Mouse (Mus musculus) stomach, postnatal 0 days (tissue): Measurements from ENCODE around the gene Lbx1. TPM values are rescaled to one million over a fixed set of nuclear protein-coding genes. Genes with fewer than 3 reads are reported as not detected.

Source experiments
- ATAC-seq: fragments of 200-750 bp; cut with Nextera tagmentation; 2 replicates; pipeline ENCODE4 v1.8.0; 2017; ENCODE audit not compliant: low FRiP score, low TSS enrichment
- DNase-seq: peaks from one replicate; pipeline ENCODE4 v3.0.0-alpha.2; 2016; ENCODE audit warnings: low spot score
- H3K27ac ChIP-seq: fragments of 300-500 bp; sonication (generic); replicated peaks from 2 replicates; pipeline ENCODE4 v1.5.1; 2014; ENCODE audit warnings: mild to moderate bottlenecking, control low read depth
- H3K27me3 ChIP-seq: fragments of 300-500 bp; sonication (generic); 2 replicates; pipeline ENCODE4 v1.6.1; 2014; ENCODE audit warnings: low read length; ENCODE audit not compliant: control insufficient read depth, insufficient read depth
- H3K36me3 ChIP-seq: fragments of 300-500 bp; sonication (generic); 2 replicates; pipeline ENCODE4 v1.6.1; 2014; ENCODE audit warnings: low read length, mixed read lengths; ENCODE audit not compliant: control insufficient read depth, insufficient read depth
- H3K4me1 ChIP-seq: fragments of 300-500 bp; sonication (generic); replicated peaks from 2 replicates; pipeline ENCODE4 v1.6.1; 2014; ENCODE audit warnings: antibody characterized with exemption; ENCODE audit not compliant: control insufficient read depth, insufficient read depth
- H3K4me2 ChIP-seq: fragments of 300-500 bp; sonication (generic); replicated peaks from 2 replicates; pipeline ENCODE4 v1.6.1; 2014; ENCODE audit warnings: low read depth, mild to moderate bottlenecking, control low read depth, moderate library complexity
- H3K4me3 ChIP-seq: fragments of 300-500 bp; sonication (generic); 2 replicates; pipeline ENCODE4 v1.5.1; 2014; ENCODE audit warnings: low read depth, low read length, control low read depth
- H3K9ac ChIP-seq: fragments of 300-500 bp; sonication (generic); 2 replicates; pipeline ENCODE4 v1.6.1; 2014; ENCODE audit warnings: mild to moderate bottlenecking, low read length, control low read depth, mixed read lengths
- H3K9me3 ChIP-seq: fragments of 300-500 bp; sonication (generic); 2 replicates; pipeline ENCODE4 v1.6.1; 2016; ENCODE audit warnings: low read length; ENCODE audit not compliant: control insufficient read depth
- CTCF ChIP-seq: IDR thresholded peaks from 2 replicates; pipeline ENCODE4 v1.5.1; 2016; ENCODE audit warnings: antibody characterized with exemption, low read depth, mild to moderate bottlenecking, moderate library complexity
- EP300 ChIP-seq: optimal IDR thresholded peaks from 2 replicates; pipeline ENCODE3; 2016; ENCODE audit warnings: antibody characterized with exemption
- WGBS: fragments of 180-500 bp; shearing (Covaris S2); extraction: QIAGEN DNeasy Blood & Tissue Kit; methylation state at CpG from one replicate; pipeline ENCODE4 v1.1.7; 2014; 5-methylcytosine and 5-hydroxymethylcytosine counted together
- polyA plus RNA-seq: library from polyadenylated mRNA; unstranded; fragments of >200 nt; fragmentation: Nextera tagmentation; extraction: Ambion mirVana; gene quantifications from 2 replicates; pipeline ENCODE4 v1.2.1, GENCODE M21; 2015

The Lbx1 gene
- polyA plus RNA-seq, 1 experiment from 2014 or later = not detected

DNA sequence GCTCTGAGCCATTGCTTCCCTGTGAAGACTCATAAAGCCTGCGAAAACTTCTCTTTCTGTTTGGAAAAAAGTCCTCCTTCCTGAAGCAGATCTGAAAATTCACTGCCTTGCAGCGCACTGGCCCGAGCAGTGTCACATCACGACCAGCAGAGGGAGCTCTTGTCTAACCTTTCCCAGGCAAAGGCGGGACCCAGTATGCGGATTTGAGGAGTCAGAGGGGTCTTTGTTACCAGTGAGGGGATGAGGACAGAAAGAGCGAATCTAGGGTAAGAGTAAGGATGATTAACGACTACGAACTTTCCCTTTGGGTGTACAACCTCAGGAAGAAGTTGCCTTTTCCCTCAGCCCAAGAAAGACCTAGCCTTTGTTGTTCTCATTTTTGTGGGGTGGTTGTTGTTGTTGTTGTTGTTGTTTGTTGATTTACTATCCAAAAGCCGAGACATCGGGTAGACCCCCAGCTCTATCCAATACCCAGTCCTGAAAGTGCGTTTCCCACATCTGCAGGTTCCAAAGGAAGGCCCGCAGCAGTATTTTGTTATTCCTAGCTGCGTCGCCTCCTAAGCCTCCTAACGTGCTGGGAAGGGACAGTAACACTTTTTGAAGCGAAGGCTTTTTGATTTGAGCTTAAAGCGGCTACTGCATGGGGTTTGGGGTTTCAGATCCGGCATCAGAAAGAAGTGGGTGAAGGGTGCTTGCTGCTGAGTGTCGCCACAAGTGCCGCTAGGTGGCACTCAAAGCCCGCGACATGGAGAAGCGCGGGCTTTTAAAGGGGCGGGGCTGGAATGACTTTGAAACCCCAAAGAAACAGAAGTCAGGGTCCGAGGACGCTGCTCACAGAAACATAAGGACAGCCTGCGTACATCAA is 14.8 kb downstream of the Lbx1 start:
- H3K4me2 ChIP-seq = peak overlapping the region; percentile 50
- H3K27ac ChIP-seq = no peak overlapping the region
- no peaks in the 10 kb centered on the region for H3K36me3 ChIP-seq
- peaks cover 24% of the 10 kb centered on the region for H3K27me3 ChIP-seq
- ATAC-seq (peak; percentile 65), DNase-seq (peak; percentile 78)
- WGBS = 1% methylated on average over 29 of the region's 29 CpGs
- 0 out of 2 replicates have a peak, but pooled peaks cover 2% of the 10 kb centered on the region for H3K4me1 ChIP-seq
- H3K9me3 ChIP-seq = no peaks in the 10 kb centered on the region
- no peak overlapping the region for H3K9ac ChIP-seq
- H3K4me3 ChIP-seq = peak overlapping the region; percentile 21
- peak; percentile 97 for TF ChIP-seq CTCF
- TF ChIP-seq EP300 = no peak

DNA sequence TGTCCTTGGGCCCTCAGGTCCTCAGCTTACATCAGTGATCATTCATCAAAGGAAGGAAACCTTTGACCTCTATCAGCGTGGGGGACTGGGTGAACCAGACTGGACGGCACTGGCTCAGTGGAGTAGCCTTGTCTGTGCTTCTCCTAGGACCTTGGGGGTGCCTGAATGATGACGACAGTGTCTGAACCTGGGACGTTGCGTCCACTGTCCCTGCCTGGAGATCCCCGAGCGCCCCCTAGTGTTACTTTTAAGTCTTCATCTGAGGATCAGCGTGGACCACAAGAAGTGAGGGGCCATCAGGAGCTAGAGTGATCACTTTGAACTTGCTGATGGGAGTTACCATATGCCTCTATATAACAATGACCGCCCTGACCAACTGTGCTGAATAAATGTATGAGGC is 19.4 kb downstream of the Lbx1 start:
- no peaks in the 10 kb centered on the region for H3K9me3 ChIP-seq
- H3K9ac ChIP-seq = no peak overlapping the region
- no peaks in the 10 kb centered on the region for H3K4me1 ChIP-seq
- 6% methylated on average over 9 of the region's 9 CpGs for WGBS
- peak; percentile 80 for TF ChIP-seq CTCF
- no peak for TF ChIP-seq EP300
- H3K36me3 ChIP-seq = no peaks in the 10 kb centered on the region
- H3K27me3 ChIP-seq = 0 out of 2 replicates have a peak, but pooled peaks cover under 1% of the 10 kb centered on the region
- no peak overlapping the region for H3K4me3 ChIP-seq
- no peak overlapping the region for H3K4me2 ChIP-seq
- no peak overlapping the region for H3K27ac ChIP-seq
- ATAC-seq (peak; percentile 51; the same call in 1 of the 2 replicates), DNase-seq (no peak)

DNA sequence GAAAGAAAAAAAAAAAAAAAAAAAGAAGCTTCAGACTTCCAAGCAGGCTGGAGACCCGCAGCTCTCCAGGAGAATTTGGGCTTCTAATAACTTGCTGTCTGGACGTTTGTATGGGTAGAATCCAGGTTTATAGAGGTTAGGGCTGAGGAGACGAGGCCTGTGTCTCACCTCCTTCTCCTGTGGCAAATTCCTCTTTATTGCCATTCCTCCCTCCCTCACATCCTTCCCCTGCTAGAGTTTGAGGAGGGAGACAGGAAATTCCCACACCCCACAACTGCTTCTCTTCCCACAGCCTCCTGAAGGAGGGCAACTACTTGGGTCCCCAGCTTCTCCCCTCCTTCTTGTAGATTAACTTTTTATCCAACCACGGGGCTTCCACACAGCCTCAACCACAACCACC is 20.2 kb downstream of the Lbx1 start:
- 55% methylated on average over 4 of the region's 4 CpGs for WGBS
- TF ChIP-seq EP300 (no peak), CTCF (no peak)
- Histone ChIP-seq H3K27ac (no peak overlapping the region), H3K4me2 (no peak overlapping the region), H3K4me3 (no peak overlapping the region), H3K9me3 (no peaks in the 10 kb centered on the region), H3K4me1 (no peaks in the 10 kb centered on the region), H3K27me3 (no peaks in the 10 kb centered on the region), H3K9ac (no peak overlapping the region), H3K36me3 (no peaks in the 10 kb centered on the region)
- DNase-seq = no peak
- ATAC-seq = no peak

DNA sequence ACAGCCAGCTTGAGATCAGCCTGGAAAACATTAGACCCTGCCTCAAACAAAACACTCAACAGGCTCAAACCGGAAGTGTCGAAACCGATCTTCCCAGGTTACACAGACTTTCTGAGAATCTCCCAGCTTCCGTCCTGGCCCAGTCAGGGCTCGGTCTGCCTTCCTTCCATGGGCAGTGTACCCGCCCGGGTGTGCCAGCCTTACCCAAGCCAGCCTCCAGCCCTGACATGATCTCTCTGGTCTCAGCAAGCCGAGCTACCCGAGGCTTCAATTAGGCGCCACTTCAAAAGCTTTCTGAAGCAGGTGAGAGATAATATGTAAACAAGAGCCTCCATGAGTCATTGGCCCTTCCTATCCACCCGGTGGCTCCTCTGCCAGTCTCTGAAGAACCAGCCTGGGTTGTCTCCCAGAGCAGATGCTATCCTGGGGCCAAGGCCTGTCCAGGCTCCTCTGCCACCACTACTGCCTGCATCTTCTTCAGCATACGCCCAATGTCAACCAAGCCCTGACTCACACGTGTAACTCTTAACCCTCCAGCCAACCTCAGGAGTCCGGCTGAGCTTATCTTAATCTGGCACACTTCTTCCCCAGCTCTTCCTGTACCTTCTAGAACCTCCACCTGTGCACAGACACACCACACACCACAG is 25.7 kb downstream of the Lbx1 start:
- H3K4me3 ChIP-seq = no peak overlapping the region
- H3K9ac ChIP-seq = no peak overlapping the region
- no peaks in the 10 kb centered on the region for H3K4me1 ChIP-seq
- DNase-seq (no peak), ATAC-seq (peak; percentile 36)
- H3K27me3 ChIP-seq = no peaks in the 10 kb centered on the region
- WGBS = 48% methylated on average over 14 of the region's 14 CpGs
- TF ChIP-seq EP300 (no peak), CTCF (no peak)
- no peak overlapping the region for H3K4me2 ChIP-seq
- H3K36me3 ChIP-seq = no peaks in the 10 kb centered on the region
- H3K27ac ChIP-seq = no peak overlapping the region; the same call in 1 of the 2 replicates
- no peaks in the 10 kb centered on the region for H3K9me3 ChIP-seq

DNA sequence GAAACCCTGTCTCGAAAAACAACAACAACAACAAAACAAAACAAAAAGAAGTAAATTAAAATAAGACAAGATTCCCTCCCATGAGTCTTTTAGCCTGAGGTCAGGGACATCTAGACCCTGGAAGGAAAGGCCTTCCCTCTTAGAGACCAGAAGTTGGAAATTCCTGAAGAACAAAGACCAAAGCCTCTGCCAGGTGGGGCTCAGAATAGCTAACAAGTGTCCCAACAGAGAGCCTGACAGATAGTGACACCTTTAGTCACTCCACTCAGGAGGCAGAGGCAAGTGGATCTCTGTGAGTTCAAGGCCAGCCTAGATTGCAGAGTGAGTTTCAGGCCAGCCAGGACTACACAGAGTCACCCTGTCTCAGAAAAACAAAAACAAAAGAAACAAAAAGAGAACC is 26.4 kb downstream of the Lbx1 start:
- TF ChIP-seq CTCF = no peak
- TF ChIP-seq EP300 = no peak
- no peaks in the 10 kb centered on the region for H3K36me3 ChIP-seq
- H3K27me3 ChIP-seq = no peaks in the 10 kb centered on the region
- no peak overlapping the region for H3K4me3 ChIP-seq
- no peak overlapping the region; the same call in 1 of the 2 replicates for H3K27ac ChIP-seq
- DNase-seq (no peak), ATAC-seq (no peak)
- no peaks in the 10 kb centered on the region for H3K9me3 ChIP-seq
- no peak overlapping the region for H3K9ac ChIP-seq
- no peak overlapping the region for H3K4me2 ChIP-seq
- WGBS = 92% methylated on average over 1 of the region's 1 CpGs
- H3K4me1 ChIP-seq = no peaks in the 10 kb centered on the region
